Mouse (Mus musculus) small intestine, adult 10 weeks (tissue): Measurements from ENCODE around the gene Tbkbp1. TPM values are rescaled to one million over a fixed set of nuclear protein-coding genes. Genes with fewer than 3 reads are reported as not detected.

Experiments used
- polyA plus RNA-seq: library from polyadenylated mRNA; stranded (reverse); fragments of 350-450 nt; fragmentation: Illumina TruSeq; extraction: RNeasy Lipid Tissue Mini Kit (QIAGEN cat#74804); gene quantifications from one replicate; pipeline ENCODE4 v1.2.3, GENCODE M21; 2014; ENCODE audit warnings: low replicate concordance

Gene Tbkbp1
- polyA plus RNA-seq: not detected

DNA sequence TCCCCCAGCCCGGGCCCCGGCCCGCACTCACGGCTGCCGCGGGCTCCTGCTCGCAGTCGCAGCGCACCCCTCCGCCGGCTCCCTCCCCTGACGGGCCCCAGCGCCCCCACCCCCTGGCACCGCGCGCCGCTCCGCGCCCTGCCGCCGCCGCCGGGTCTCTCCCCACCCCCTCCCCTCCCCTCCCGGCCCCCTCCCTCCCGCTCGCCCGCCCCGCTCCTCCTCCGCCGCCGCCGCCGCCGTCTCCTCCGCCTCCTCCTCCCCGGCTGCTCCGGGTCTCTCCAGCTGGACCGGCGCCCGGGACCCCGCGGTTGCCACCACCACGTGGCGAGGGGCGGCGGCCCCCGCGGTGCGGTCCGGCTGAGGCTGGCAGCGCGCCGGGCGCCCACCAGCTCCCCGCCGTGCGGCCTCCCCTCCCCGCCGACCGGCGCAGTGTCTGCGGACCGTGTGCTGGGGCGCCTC, at the start of gene Tbkbp1:
Gene Tbkbp1, minus strand, starts transcription at position 153 of the 459 bp plus-strand sequence.

DNA sequence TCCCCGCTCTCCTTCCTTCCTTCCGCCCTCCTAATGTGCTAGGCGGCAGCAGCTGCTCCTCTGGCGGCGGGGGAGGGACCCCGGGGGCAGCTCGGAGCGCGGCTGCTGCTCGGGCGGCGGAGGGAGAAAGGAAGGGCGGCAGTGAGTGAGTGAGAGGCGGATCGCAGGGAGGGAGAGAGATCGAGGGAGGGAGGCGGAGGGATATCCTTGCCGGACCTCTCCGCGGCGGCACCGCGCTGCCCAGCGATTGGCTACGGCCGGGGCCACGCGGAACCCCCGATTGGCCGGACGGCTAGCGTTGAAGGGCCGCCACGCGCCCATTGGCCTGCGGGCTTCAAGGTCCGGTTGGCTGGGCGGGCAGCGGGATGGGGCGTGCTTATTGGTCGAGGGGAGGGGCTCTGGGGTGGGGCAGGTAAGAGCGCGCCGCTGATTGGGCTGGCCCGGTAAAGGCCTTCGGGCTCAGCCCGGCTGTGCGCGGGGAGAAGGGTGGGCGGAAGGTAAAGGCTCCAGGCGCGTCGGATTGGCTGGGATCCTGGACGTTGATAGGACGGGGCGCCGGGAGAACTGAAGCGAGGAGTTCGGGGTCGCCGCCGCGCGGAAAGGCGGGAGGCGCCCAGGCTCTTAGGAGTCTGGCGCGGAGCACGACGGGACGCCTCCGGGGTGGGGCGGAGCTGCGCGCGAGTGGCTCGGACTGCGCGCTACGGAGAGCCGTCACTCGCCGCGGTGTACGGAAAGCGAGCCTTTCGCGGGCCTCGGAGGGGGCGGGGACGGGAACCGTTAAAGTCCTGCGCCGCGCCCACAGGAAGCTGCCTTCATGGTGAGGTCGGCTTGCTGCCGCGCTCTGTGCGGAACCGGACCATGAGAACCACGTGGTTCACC, 36.7 kb upstream of the Tbkbp1 start, which contains the start of gene Kpnb1:
Gene Kpnb1, minus strand, starts transcription at position 118 of the 879 bp plus-strand sequence.

DNA sequence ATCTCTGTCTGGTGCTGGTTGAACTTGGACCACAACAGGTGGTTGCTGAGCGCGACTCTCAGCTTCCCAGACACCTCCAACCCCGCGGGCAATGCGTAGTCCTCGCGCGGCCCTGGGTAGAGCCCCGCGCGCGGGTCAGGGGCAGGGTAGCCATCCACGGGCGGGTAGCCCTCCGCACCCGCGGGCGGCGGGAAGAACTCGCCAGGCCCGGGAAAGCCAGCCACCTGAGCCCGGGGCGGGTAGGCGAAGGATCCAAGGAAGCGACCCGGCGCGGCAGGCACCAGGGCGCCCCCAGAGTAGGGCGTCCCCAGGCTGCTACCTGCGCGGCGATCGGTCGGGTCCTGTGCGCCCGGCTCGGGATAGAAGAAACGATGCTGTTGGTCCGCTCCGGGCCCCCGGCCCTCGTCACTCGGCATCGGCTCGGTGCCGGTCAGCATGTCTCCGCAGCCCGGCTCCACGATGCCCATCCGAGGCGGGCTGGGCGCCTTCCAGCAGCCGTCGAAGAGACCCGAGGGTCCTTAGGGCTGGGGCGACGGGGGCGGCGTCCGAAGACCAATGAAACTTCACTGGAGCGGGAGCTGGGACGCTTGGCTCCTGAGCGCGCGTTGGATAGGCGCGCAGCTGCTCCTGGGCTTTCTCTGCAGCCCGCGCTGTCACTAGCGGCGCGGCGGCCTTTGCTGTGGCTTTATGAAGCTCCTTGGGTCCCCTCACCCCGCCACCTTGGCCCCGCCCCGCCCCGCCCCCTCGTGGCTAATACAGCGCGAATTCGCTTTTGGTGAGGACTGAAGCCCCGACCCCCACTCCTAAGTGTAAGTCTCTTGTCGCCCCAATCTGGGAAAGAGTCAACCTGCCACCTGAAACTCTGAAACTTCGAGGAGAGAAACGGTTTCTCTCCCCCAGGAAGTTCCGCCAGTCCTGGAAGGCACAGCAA, 36.4 kb downstream of the Tbkbp1 start, which contains the start of gene Tbx21:
Gene Tbx21, minus strand, starts transcription at position 661 of the 931 bp plus-strand sequence.

Other genes with a start within 250 kb of the Tbkbp1 start
- 13.2 TPM for gene Cdk5rap3, start 235.0 kb downstream of the Tbkbp1 start, polyA plus RNA-seq
- 20.3 TPM for gene Prr15l, start 223.4 kb downstream of the Tbkbp1 start, polyA plus RNA-seq
- gene Pnpo, start 207.5 kb downstream of the Tbkbp1 start, polyA plus RNA-seq: 9.4 TPM
- gene Sp2, start 168.5 kb downstream of the Tbkbp1 start, polyA plus RNA-seq: 3.3 TPM
- gene Sp6, start 138.1 kb downstream of the Tbkbp1 start, polyA plus RNA-seq: 0.19 TPM
- not detected for gene Scrn2, start 121.6 kb downstream of the Tbkbp1 start, polyA plus RNA-seq
- not detected for gene Lrrc46, start 110.1 kb downstream of the Tbkbp1 start, polyA plus RNA-seq
- 5.5 TPM for gene Mrpl10, start 109.9 kb downstream of the Tbkbp1 start, polyA plus RNA-seq
- gene Osbpl7, start 100.9 kb downstream of the Tbkbp1 start, polyA plus RNA-seq: 0.33 TPM
- not detected for gene Tbx21, start 36.2 kb downstream of the Tbkbp1 start, polyA plus RNA-seq
- gene Kpnb1, start 36.4 kb upstream of the Tbkbp1 start, polyA plus RNA-seq: 82.0 TPM
- gene Npepps, start 129.1 kb upstream of the Tbkbp1 start, polyA plus RNA-seq: 143 TPM
- 22.3 TPM for gene Mrpl45, start 164.2 kb upstream of the Tbkbp1 start, polyA plus RNA-seq
- gene Gpr179, start 200.6 kb upstream of the Tbkbp1 start, polyA plus RNA-seq: not detected
- gene Socs7, start 211.1 kb upstream of the Tbkbp1 start, polyA plus RNA-seq: 4.2 TPM